Mouse (Mus musculus) stomach, embryonic 15.5 days (tissue): ENCODE data around the gene Grm4. TPM values are rescaled to one million over a fixed set of nuclear protein-coding genes. Genes with fewer than 3 reads are reported as not detected.
A peak's percentile ranks its signal among the peaks of the same experiment; 100 is the strongest.

ENCODE experiments used
- ATAC-seq: fragments of 200-750 bp; cut with Nextera tagmentation; 2 replicates; pipeline ENCODE4 v1.8.0; 2017; ENCODE audit warnings: low read depth, moderate number of reproducible peaks, moderate TSS enrichment; ENCODE audit not compliant: insufficient read depth, low FRiP score
- H3K27ac ChIP-seq: fragments of 300-500 bp; sonication (generic); 2 replicates; pipeline ENCODE4 v1.5.1; 2015; ENCODE audit warnings: mild to moderate bottlenecking, inconsistent platforms
- H3K27me3 ChIP-seq: fragments of 300-500 bp; sonication (generic); replicated peaks from 2 replicates; pipeline ENCODE4 v1.6.1; 2015; ENCODE audit warnings: inconsistent platforms
- H3K36me3 ChIP-seq: fragments of 300-500 bp; sonication (generic); 2 replicates; pipeline ENCODE4 v1.6.1; 2015; ENCODE audit warnings: inconsistent platforms
- H3K4me1 ChIP-seq: fragments of 300-500 bp; sonication (generic); 2 replicates; pipeline ENCODE4 v1.6.1; 2015; ENCODE audit warnings: inconsistent platforms
- H3K4me2 ChIP-seq: fragments of 300-500 bp; sonication (generic); 2 replicates; pipeline ENCODE4 v1.6.1; 2015; ENCODE audit warnings: mild to moderate bottlenecking, inconsistent platforms
- H3K4me3 ChIP-seq: fragments of 300-500 bp; sonication (generic); replicated peaks from 2 replicates; pipeline ENCODE4 v1.5.1; 2015; ENCODE audit warnings: inconsistent platforms
- H3K9ac ChIP-seq: fragments of 300-500 bp; sonication (generic); 2 replicates; pipeline ENCODE4 v1.6.1; 2015; ENCODE audit warnings: inconsistent platforms
- H3K9me3 ChIP-seq: fragments of 300-500 bp; sonication (generic); 2 replicates; pipeline ENCODE4 v1.6.1; 2016; ENCODE audit warnings: inconsistent platforms
- WGBS: fragments of 180-500 bp; shearing (Covaris S2); methylation state at CpG from one replicate; pipeline ENCODE4 v1.1.7; 2015; 5-methylcytosine and 5-hydroxymethylcytosine counted together
- polyA plus RNA-seq: library from polyadenylated mRNA; unstranded; fragments of >200 nt; fragmentation: Nextera tagmentation; extraction: Ambion mirVana; gene quantifications from 2 replicates; pipeline ENCODE4 v1.2.1, GENCODE M21; 2015

Gene Grm4
- polyA plus RNA-seq, 1 experiment from 2014 or later, result 0.35 TPM

GRCm38 (mm10) chr17:27518700-27519595 lies 2.3 kb downstream of the Grm4 start:
- H3K36me3 ChIP-seq, result no peaks in the 10 kb centered on the region
- 50% methylated on average over 15 of the region's 15 CpGs for WGBS
- ATAC-seq, result no peak
- H3K27ac ChIP-seq, result no peak overlapping the region
- H3K27me3 ChIP-seq, result peaks cover 59% of the 10 kb centered on the region
- H3K9ac ChIP-seq, result no peak overlapping the region
- no peaks in the 10 kb centered on the region for H3K9me3 ChIP-seq
- no peak overlapping the region for H3K4me3 ChIP-seq
- H3K4me1 ChIP-seq, result peaks cover 3% of the 10 kb centered on the region; the same call in 1 of the 2 replicates
- no peak overlapping the region for H3K4me2 ChIP-seq

- no peak overlapping the region for H3K9ac ChIP-seq
- no peak overlapping the region for H3K4me3 ChIP-seq
- H3K9me3 ChIP-seq, result no peaks in the 10 kb centered on the region
- 21% methylated on average over 9 of the region's 9 CpGs for WGBS
- H3K4me2 ChIP-seq, result no peak overlapping the region
- no peak overlapping the region for H3K27ac ChIP-seq
- H3K36me3 ChIP-seq, result no peaks in the 10 kb centered on the region
- peaks cover 3% of the 10 kb centered on the region; the same call in 1 of the 2 replicates for H3K4me1 ChIP-seq
- peaks cover 66% of the 10 kb centered on the region for H3K27me3 ChIP-seq
- ATAC-seq, result no peak
These were observed 2.9 kb downstream of the Grm4 start for GRCm38 (mm10) chr17:27518296-27518695.

DNA sequence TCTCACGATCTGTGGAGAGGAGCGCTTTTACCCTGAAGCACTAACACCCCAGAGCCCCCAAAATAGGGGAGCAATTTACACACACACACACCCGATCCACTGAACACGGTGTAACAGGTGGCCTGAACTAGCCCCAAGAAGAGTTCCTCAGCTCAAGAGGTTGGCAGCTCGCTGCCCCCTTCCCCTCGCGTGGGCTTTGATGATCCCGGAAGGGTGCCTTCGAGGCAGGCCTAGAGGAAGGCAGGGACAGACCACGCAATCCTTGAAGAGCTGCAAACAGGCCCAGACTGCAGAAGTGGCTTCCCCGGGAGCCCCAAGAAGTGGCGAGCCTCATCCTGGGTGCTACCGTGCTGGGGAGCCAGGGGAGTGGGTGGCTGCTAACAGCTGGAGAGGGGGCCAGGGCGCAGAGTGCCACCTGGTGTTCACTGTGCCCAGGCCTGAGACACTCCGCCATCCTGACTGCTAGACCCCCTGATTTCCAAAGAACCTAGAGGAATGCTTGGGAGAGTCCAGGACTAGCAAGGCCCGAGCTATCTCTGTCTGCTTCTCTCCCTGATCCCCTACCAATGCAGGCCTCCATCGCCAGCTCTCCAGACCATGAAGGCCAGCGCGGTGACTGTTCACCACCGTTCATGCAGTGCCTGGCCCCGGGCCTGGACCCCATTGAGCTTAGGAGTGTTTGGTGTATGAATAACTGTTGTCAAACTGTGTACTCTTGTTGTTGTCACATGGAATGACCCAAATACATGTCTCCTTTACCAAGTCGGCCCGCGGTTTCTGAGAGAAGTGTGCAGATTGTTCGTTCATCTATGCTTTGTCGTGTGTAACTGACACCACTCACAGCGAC lies 7.1 kb downstream of the Grm4 start:
- Histone ChIP-seq H3K4me3 (peak overlapping the region; percentile 52), H3K4me2 (peak overlapping the region; percentile 99), H3K9me3 (no peaks in the 10 kb centered on the region), H3K27ac (no peak overlapping the region), H3K4me1 (peaks cover 14% of the 10 kb centered on the region; the same call in 1 of the 2 replicates), H3K9ac (no peak overlapping the region), H3K36me3 (no peaks in the 10 kb centered on the region), H3K27me3 (peaks cover 79% of the 10 kb centered on the region)
- no peak for ATAC-seq
- WGBS, result 36% methylated on average over 27 of the region's 27 CpGs

DNA sequence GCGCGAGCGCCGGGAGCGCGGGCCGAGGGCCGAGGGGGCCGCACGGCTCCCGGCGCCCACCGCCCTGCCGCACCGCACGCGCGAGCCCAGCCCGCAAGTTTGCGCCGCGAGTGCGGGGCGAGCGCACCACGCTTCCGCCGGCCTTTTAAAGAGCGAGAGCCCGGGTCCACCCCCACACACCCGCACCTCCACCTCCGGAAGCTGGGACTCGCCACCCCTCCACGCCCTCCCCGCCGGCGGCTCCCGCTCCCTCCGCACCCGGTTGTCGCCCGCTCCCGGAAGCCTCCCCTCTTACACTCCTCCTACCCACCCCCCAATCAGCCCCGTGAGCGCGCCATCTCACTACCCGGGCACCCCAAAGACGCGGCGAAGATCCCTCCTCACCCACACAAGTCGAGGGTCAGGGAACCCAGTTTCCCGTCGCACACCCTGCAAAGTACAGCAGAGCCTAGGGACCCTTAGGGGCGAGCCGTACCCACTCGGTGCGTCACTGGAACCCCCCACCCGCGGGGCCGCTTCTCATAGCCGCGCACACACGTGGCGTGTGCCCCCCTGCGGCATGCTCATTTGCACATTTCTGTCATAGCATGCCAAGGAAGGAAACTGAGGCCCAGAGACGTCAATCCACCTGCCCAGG lies 7.8 kb downstream of the Grm4 start:
- Histone ChIP-seq H3K9ac (peak overlapping the region; percentile 30), H3K9me3 (no peaks in the 10 kb centered on the region), H3K27me3 (peaks cover 79% of the 10 kb centered on the region), H3K27ac (no peak overlapping the region), H3K36me3 (no peaks in the 10 kb centered on the region), H3K4me1 (peaks cover 14% of the 10 kb centered on the region; the same call in 1 of the 2 replicates), H3K4me2 (peak overlapping the region; percentile 99), H3K4me3 (peak overlapping the region; percentile 52)
- 2% methylated on average over 46 of the region's 66 CpGs for WGBS
- ATAC-seq, result no peak

DNA sequence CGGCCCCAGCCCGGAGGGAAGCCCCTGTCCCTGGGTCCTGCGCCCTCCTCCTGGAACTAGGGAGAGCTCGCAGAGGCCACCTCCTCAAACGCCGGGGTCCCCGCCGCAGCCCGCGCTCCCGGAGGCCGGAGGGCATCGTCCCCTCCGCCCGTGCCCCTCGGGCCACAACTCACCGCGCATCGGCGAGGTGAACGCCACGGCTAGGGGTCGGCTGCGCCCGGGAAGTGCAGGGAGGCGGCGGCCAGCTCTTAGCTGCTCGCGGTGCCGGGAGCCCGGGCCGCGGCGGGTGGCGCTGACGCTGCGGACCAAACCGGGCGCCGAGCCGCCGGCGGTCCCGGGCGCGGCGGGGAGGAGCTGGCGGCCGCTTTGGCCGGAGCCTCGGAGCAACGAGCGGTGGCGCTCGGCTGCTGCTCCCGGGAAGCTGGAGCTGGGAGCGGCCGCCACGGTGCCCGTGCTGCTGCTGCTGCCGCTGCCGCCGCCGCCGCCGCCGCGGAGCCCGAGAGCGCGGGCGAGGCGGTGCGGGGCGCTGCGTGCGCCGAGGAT lies 8.5 kb downstream of the Grm4 start:
- no peaks in the 10 kb centered on the region for H3K36me3 ChIP-seq
- H3K4me3 ChIP-seq, result peak overlapping the region; percentile 52
- no peak for ATAC-seq
- under 1% methylated on average over 69 of the region's 78 CpGs for WGBS
- no peak overlapping the region for H3K27ac ChIP-seq
- peaks cover 81% of the 10 kb centered on the region for H3K27me3 ChIP-seq
- H3K4me1 ChIP-seq, result peaks cover 14% of the 10 kb centered on the region; the same call in 1 of the 2 replicates
- H3K4me2 ChIP-seq, result peak overlapping the region; percentile 99
- H3K9ac ChIP-seq, result peak overlapping the region; percentile 30
- no peaks in the 10 kb centered on the region for H3K9me3 ChIP-seq

- H3K27ac ChIP-seq, result no peak overlapping the region
- no peaks in the 10 kb centered on the region for H3K9me3 ChIP-seq
- no peaks in the 10 kb centered on the region for H3K36me3 ChIP-seq
- peaks cover 14% of the 10 kb centered on the region; the same call in 1 of the 2 replicates for H3K4me1 ChIP-seq
- no peak for ATAC-seq
- H3K9ac ChIP-seq, result no peak overlapping the region
- peaks cover 76% of the 10 kb centered on the region for H3K27me3 ChIP-seq
- peak overlapping the region; percentile 99 for H3K4me2 ChIP-seq
- 1% methylated on average over 60 of the region's 64 CpGs for WGBS
- H3K4me3 ChIP-seq, result peak overlapping the region; percentile 52
These were observed 9.2 kb downstream of the Grm4 start for GRCm38 (mm10) chr17:27511865-27512618.

DNA sequence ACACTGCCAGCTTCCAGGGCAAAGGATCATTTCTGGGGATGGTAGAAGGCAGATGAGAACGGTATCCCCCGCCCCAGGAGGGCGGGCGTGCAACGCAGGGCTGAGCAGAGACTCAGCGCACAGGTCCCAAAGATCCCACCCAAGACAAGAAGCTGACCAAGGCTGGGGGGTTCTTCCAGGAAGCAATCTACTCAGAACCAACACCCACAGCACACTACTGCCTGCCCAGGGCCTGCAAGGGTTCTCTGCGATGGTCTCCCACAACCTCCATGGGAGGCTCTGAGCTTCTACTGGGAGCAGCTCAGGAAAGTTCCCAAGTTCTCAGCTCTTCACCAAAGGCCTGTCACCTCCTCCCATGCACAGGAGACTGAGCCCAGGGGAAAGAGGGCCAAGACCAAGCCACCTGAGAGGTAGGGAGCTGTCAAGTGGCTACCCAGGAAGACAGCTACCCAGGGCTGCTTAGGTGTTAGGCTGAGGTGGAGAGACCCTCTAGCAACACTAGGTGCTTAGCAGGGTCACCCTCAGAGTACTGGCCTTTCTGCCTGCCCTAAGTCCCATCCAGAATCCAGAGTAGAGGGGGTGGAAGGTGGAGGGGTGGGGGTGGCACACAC lies 10.0 kb downstream of the Grm4 start:
- Histone ChIP-seq H3K27ac (no peak overlapping the region), H3K4me2 (no peak overlapping the region), H3K4me3 (no peak overlapping the region), H3K27me3 (peaks cover 74% of the 10 kb centered on the region), H3K9me3 (no peaks in the 10 kb centered on the region), H3K9ac (no peak overlapping the region), H3K4me1 (peaks cover 18% of the 10 kb centered on the region; the same call in 1 of the 2 replicates), H3K36me3 (no peaks in the 10 kb centered on the region)
- 92% methylated on average over 7 of the region's 7 CpGs for WGBS
- ATAC-seq, result no peak

DNA sequence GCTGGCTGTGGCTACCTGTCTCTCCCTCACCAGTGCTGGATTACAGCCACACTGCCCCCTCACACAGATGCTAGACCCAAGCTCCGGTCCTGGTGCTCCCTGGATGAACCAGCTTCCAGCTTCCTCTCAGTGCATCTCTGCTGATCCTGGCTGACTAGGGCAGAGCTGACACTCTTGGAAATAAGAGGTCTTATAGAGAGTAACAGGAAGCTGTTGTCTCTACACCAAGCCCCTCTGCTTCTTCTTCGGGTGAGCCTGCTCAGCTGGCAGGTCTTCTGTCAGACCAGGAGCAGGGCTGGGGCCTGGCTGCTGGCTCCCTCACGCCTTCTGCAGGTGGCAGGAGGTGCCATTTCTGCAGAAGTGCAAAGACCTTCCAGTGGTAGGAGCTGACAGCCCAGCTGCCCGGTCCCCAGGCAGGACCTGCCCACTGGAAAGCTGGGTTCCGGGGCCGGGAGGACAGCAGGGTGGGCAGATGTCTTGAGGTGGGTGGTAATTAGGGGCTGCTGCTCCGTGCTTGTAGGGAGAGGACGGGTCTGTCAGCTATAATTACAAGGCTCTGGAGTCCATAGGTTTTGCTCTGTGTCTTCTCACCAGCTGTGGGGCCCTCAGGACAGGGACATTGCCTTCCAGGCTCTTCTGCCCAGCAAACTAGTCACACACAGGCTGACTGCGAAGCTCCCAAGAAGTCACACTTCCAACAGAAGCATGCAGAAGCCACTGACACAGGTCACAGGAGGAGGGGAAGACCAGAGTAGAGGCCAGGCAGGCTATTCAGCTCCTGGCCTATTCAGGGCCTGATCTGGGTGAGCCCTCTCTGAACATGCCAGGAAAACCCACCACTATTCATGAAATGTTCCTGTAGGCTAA lies 10.7 kb downstream of the Grm4 start:
- Histone ChIP-seq H3K9ac (no peak overlapping the region), H3K4me1 (peaks cover 25% of the 10 kb centered on the region), H3K4me2 (no peak overlapping the region), H3K9me3 (no peaks in the 10 kb centered on the region), H3K4me3 (no peak overlapping the region), H3K36me3 (no peaks in the 10 kb centered on the region), H3K27ac (no peak overlapping the region), H3K27me3 (peaks cover 70% of the 10 kb centered on the region)
- 55% methylated on average over 9 of the region's 9 CpGs for WGBS
- ATAC-seq, result no peak

DNA sequence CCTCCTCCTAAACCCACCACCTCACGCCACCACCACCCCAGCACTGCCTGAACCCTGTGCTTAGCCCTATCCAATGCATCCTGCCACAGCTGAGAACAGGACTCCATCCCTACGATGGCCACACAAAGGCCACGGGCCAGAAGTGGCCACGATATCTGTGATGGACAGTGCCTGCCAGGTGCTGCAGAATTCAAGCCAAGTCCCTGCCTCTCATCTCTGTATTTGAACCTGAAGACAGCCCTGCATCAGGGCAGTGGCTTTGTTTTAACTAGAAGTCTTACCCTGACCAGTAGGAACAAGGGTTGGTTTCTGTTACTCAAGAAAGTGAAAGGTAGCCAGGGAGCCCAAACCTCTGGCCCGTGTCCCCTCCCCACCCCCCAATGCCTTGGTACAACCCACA lies 12.1 kb downstream of the Grm4 start:
- H3K9me3 ChIP-seq, result no peaks in the 10 kb centered on the region
- peaks cover 68% of the 10 kb centered on the region for H3K27me3 ChIP-seq
- H3K9ac ChIP-seq, result no peak overlapping the region
- no peak overlapping the region for H3K27ac ChIP-seq
- H3K4me2 ChIP-seq, result no peak overlapping the region
- H3K4me3 ChIP-seq, result no peak overlapping the region
- 80% methylated on average over 5 of the region's 5 CpGs for WGBS
- ATAC-seq, result no peak
- H3K36me3 ChIP-seq, result no peaks in the 10 kb centered on the region
- H3K4me1 ChIP-seq, result peaks cover 31% of the 10 kb centered on the region

- H3K27me3 ChIP-seq, result peaks cover 65% of the 10 kb centered on the region
- H3K4me1 ChIP-seq, result peaks cover 31% of the 10 kb centered on the region
- H3K4me3 ChIP-seq, result no peak overlapping the region
- no peaks in the 10 kb centered on the region for H3K36me3 ChIP-seq
- 70% methylated on average over 5 of the region's 5 CpGs for WGBS
- ATAC-seq, result no peak
- H3K9ac ChIP-seq, result no peak overlapping the region
- H3K9me3 ChIP-seq, result no peaks in the 10 kb centered on the region
- H3K27ac ChIP-seq, result no peak overlapping the region
- H3K4me2 ChIP-seq, result no peak overlapping the region
These were observed 12.7 kb downstream of the Grm4 start for GRCm38 (mm10) chr17:27508513-27508912.
